Mouse (Mus musculus) intestine, postnatal 0 days (tissue): Measurements from ENCODE around the gene Iqschfp. TPM values are rescaled to one million over a fixed set of nuclear protein-coding genes. Genes with fewer than 3 reads are reported as not detected.
A peak's percentile ranks its signal among the peaks of the same experiment; 100 is the strongest.

Experiments
- ATAC-seq: fragments of 200-750 bp; cut with Nextera tagmentation; 2 replicates; pipeline ENCODE4 v1.8.0; 2017; ENCODE audit warnings: mild to moderate bottlenecking, moderate TSS enrichment, moderate library complexity
- H3K27ac ChIP-seq: fragments of 300-500 bp; sonication (generic); 2 replicates; pipeline ENCODE4 v1.5.1; 2014; ENCODE audit warnings: mild to moderate bottlenecking, low read depth, low read length, moderate library complexity
- H3K27me3 ChIP-seq: fragments of 300-500 bp; sonication (generic); replicated peaks from 2 replicates; pipeline ENCODE4 v1.6.1; 2014; ENCODE audit warnings: low read length, mixed read lengths; ENCODE audit not compliant: control insufficient read depth, insufficient read depth
- H3K36me3 ChIP-seq: fragments of 300-500 bp; sonication (generic); 2 replicates; pipeline ENCODE4 v1.6.1; 2014; ENCODE audit warnings: mild to moderate bottlenecking, moderate library complexity; ENCODE audit not compliant: control insufficient read depth, insufficient read depth
- H3K4me1 ChIP-seq: fragments of 300-500 bp; sonication (generic); replicated peaks from 2 replicates; pipeline ENCODE4 v1.6.1; 2014; ENCODE audit warnings: antibody characterized with exemption, low read length, mixed read lengths; ENCODE audit not compliant: control insufficient read depth, insufficient read depth
- H3K4me2 ChIP-seq: fragments of 300-500 bp; sonication (generic); replicated peaks from 2 replicates; pipeline ENCODE4 v1.6.1; 2014; ENCODE audit warnings: low read depth, mild to moderate bottlenecking, moderate library complexity
- H3K4me3 ChIP-seq: fragments of 300-500 bp; sonication (generic); 2 replicates; pipeline ENCODE4 v1.5.1; 2014; ENCODE audit warnings: low read depth, low read length
- H3K9ac ChIP-seq: fragments of 300-500 bp; sonication (generic); 2 replicates; pipeline ENCODE4 v1.6.1; 2014; ENCODE audit warnings: mild to moderate bottlenecking, low read depth, low read length
- H3K9me3 ChIP-seq: fragments of 300-500 bp; sonication (generic); 2 replicates; pipeline ENCODE4 v1.6.1; 2016; ENCODE audit warnings: mixed run types; ENCODE audit not compliant: control insufficient read depth
- CTCF ChIP-seq: sonication (generic); IDR thresholded peaks from 2 replicates; pipeline ENCODE4 v1.5.1; 2016; ENCODE audit warnings: low read depth, mild to moderate bottlenecking, control low read depth, antibody characterized with exemption, moderate library complexity
- WGBS: fragments of 180-500 bp; shearing (Covaris S2); extraction: QIAGEN DNeasy Blood & Tissue Kit; methylation state at CpG from one replicate; pipeline ENCODE4 v1.1.7; 2014; 5-methylcytosine and 5-hydroxymethylcytosine counted together
- polyA plus RNA-seq: library from polyadenylated mRNA; unstranded; fragments of >200 nt; fragmentation: Nextera tagmentation; extraction: Ambion mirVana; gene quantifications from 2 replicates; pipeline ENCODE4 v1.2.1, GENCODE M21; 2015

The Iqschfp gene
- polyA plus RNA-seq, 1 experiment from 2014 or later, result 0.37 TPM

DNA sequence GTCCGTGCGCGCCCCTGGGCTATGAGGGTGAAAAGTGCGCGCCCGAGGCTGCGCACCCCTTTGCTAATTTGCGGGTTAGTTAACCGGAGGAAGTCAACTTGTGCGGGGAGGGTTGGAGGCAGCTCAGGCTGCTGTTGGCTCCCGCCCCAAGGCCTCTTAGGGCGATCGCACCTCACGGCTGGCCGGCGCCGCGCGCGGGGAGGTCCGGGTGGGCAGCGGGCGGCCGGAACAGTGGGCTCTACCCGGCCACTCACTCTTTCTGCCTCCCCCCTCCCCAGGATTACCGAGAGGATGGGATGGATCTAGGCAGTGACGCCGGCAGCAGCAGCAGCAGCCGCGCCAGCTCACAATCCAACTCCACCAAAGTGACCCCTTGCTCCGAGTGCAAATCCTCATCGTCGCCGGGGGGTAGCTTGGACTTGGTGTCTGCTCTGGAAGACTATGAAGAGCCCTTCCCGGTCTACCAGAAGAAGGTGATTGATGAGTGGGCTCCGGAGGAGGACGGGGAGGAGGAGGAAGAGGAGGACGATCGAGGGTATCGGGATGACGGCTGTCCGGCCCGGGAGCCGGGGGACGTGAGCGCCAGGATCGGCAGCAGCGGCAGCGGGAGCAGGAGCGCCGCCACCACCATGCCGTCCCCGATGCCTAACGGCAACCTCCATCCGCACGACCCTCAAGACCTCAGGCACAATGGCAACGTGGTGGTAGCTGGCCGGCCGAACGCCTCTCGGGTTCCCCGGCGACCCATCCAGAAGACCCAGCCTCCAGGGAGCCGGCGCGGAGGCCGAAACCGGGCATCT is 602.5 kb downstream of the Iqschfp start:
- Histone ChIP-seq H3K36me3 (no peaks in the 10 kb centered on the region), H3K27ac (peak overlapping the region; percentile 93), H3K4me1 (0 out of 2 replicates have a peak, but pooled peaks cover 8% of the 10 kb centered on the region), H3K4me2 (peak overlapping the region; percentile 98), H3K9me3 (no peaks in the 10 kb centered on the region), H3K9ac (peak overlapping the region; percentile 85), H3K27me3 (peaks cover 6% of the 10 kb centered on the region; the same call in 1 of the 2 replicates), H3K4me3 (peak overlapping the region; percentile 72)
- WGBS, result under 1% methylated on average over 66 of the region's 68 CpGs
- no peak for TF ChIP-seq CTCF
- peak; percentile 5 for ATAC-seq

DNA sequence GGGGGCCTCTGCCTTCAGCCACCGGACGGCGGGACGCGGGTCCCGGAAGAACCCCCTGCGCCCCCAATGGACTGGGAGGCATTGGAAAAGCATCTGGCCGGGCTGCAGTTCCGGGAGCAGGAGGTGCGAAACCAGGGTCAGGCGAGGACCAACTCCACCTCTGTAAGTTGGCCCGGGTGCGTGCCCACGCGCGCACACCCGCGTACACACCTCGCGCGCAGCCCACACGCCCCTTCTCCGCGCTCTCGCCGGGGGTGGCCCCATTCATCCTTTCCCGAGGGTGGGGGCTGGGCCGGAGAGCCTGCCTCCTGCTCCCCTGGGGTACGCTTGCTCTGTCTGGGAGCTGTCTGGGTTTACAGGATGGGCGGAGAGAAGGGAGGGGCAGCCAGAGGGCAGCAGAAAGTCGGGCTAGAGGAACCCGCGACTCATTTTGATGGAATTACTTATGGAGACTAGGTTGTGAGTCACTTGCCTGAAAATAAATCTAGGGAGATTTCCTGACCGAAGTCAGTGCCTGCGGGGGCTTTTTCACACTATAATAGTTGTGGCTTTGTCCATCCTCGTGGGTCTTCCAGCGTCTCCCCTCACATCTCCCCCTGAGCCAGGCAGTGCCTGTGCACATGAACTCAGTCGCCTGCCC is 603.2 kb downstream of the Iqschfp start:
- H3K4me2 ChIP-seq, result peak overlapping the region; percentile 98
- peak overlapping the region; percentile 72 for H3K4me3 ChIP-seq
- H3K9me3 ChIP-seq, result no peaks in the 10 kb centered on the region
- H3K27ac ChIP-seq, result peak overlapping the region; percentile 93
- peak; percentile 23; the same call in 1 of the 2 replicates for TF ChIP-seq CTCF
- peaks cover 6% of the 10 kb centered on the region; the same call in 1 of the 2 replicates for H3K27me3 ChIP-seq
- H3K36me3 ChIP-seq, result no peaks in the 10 kb centered on the region
- WGBS, result under 1% methylated on average over 31 of the region's 38 CpGs
- 0 out of 2 replicates have a peak, but pooled peaks cover 8% of the 10 kb centered on the region for H3K4me1 ChIP-seq
- ATAC-seq, result no peak
- peak overlapping the region; percentile 85 for H3K9ac ChIP-seq

DNA sequence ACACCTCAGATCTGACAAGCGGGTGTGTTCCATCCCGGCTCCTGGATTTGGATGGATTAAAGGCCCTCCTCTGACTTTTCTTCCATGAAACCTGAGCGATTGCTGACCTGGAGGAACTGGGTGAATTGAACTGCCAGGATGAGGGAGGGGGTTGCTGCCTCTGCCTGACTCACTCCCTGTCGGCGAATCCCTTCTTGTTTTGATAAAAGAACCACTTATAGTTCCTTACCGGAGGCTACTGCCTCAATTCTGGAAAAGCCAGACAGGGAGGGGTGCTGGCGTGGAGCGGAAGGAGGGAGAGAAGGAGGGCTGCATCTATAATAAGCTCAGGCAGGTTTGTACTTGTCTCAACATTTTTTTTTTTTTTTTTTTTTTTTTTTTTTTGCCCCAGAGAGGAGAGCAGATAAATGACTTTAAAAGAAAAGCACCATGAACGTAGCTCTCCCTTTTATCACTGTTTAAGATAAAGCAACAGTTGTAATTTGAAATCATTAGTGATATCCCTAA is 603.8 kb downstream of the Iqschfp start:
- Histone ChIP-seq H3K4me3 (peak overlapping the region; percentile 72), H3K4me1 (0 out of 2 replicates have a peak, but pooled peaks cover 8% of the 10 kb centered on the region), H3K4me2 (peak overlapping the region; percentile 98), H3K27ac (peak overlapping the region; percentile 54; the same call in 1 of the 2 replicates), H3K9me3 (no peaks in the 10 kb centered on the region), H3K36me3 (no peaks in the 10 kb centered on the region), H3K27me3 (peaks cover 6% of the 10 kb centered on the region; the same call in 1 of the 2 replicates), H3K9ac (0 out of 2 replicates have a peak overlapping the region, but pooled peaks have one; percentile 85)
- WGBS, result 17% methylated on average over 9 of the region's 9 CpGs
- ATAC-seq, result no peak
- TF ChIP-seq CTCF, result no peak

DNA sequence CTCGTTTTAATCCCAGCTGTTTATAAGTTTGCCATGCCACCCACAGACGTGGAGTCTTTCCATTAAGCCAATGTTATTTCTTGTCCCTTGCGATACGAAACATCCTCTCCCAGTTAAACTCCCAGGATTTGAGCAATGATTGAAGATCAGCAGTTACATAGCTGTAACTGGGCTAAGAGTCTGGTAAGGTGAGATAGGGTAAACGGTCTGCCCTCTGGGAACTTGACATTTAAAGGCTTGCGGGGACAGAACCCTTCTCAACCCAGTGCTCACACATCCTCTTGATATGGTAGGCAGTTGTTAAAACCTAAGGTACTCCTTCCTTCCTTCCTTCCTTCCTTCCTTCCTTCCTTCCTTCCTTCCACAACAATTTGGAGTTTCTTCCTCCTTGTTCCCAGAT is 604.5 kb downstream of the Iqschfp start:
- Histone ChIP-seq H3K27ac (no peak overlapping the region), H3K4me1 (0 out of 2 replicates have a peak, but pooled peaks cover 8% of the 10 kb centered on the region), H3K36me3 (no peaks in the 10 kb centered on the region), H3K4me2 (peak overlapping the region; percentile 27; the same call in 1 of the 2 replicates), H3K9me3 (no peaks in the 10 kb centered on the region), H3K9ac (no peak overlapping the region), H3K27me3 (peaks cover 6% of the 10 kb centered on the region; the same call in 1 of the 2 replicates), H3K4me3 (0 out of 2 replicates have a peak overlapping the region, but pooled peaks have one; percentile 1)
- ATAC-seq, result no peak
- no peak for TF ChIP-seq CTCF
- WGBS, result 69% methylated on average over 6 of the region's 6 CpGs

DNA sequence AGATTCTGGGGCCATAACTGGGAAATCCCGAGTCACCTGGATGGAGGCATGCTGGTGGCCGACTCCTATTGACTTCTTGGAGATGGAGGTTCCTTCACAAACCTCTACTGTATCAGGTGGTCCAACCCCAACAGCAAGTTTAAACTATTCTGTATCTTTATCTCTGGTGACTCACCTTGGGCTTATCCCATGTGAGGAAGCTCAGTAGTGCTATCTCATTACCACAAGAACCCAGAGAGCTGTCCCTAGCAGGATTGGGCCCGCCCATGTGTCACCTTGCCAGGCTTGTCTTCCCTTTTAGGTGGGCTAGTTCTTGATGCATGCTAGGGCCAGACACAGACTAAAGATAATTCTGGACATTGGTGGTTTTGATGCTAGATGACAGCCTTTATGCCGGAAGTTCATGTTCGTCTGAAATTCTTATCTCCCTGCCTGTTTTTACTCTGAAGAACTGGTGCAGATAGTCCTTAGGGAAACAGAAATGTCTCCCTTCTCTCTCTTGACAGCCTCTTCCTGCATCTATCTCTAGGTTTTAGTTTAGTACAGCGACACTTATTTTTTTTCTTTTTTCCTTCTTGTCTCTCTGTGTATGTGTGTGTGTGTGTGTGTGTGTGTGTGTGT is 607.6 kb downstream of the Iqschfp start:
- no peak for ATAC-seq
- Histone ChIP-seq H3K27ac (no peak overlapping the region), H3K36me3 (no peaks in the 10 kb centered on the region), H3K4me3 (no peak overlapping the region), H3K9ac (no peak overlapping the region), H3K27me3 (peaks cover 6% of the 10 kb centered on the region; the same call in 1 of the 2 replicates), H3K4me1 (no peaks in the 10 kb centered on the region), H3K9me3 (no peaks in the 10 kb centered on the region), H3K4me2 (no peak overlapping the region)
- 75% methylated on average over 6 of the region's 6 CpGs for WGBS
- no peak for TF ChIP-seq CTCF
